Mouse (Mus musculus): ENCODE measurements at regions not wholly inside any gene's neighbourhood (a gene's known extent, or its start where the extent isn't known, plus 50 kb on each side); places are given as distances from the start of the nearest gene placed in this dataset.

DNA sequence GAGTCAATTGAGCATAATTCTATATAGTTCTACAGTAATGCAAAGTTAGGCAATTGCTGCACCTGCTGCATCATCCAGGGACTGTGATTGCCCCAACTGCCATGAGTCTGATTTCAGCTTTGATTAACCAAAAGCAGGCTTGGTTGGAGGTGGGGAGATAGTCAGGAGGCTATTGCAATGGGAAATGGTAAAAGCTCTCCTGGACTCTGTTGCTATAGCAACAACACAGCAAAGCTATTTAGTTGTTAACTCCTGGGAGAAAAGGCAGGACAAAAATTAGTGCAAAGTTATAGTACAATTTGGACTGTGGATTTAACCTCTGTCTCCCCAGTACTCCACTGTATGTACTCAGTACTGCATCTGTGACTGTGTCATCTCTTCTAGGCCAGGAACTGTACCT, 51.7 kb upstream of the Rasgrf1 start:
- DNase-seq: no peak

DNA sequence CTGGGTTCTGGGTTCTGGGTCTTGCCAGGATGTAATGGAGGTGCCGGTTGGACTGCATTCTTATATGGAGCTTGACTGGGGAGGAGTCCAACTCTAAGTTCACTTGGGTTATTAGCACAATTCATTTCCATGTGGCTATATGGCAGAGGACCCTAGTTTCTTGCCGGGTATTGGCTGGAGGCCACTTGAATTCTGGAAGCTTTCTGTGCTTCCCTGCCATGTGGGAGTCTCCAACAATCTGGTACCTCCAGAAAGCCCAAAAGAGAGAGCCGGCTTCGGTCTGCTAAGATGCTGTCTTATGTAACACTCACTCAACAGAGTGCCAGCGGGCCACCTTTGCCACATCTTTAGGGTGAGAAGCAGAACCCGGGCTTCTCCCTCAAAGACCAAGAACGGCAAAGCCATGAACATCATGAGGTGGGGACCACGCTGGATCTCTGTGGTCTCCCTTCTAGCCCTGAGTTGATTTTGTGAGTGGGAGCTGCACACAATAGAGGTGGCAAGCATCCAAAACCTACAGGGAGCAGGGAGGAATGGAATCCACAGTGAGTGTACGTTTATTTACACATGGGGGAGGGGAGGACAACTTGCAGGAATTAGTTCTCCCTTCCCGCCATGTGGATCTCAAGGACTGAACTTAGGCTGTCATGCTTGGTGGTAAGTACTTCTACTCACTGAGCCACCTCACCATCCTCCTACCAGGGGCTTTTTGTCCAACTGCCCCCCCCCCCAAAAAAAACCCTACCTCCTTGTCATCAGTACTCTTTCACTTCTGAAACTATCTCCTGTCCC, 59.0 kb upstream of the Rasgrf1 start:
- DNase-seq: peak; percentile 37

DNA sequence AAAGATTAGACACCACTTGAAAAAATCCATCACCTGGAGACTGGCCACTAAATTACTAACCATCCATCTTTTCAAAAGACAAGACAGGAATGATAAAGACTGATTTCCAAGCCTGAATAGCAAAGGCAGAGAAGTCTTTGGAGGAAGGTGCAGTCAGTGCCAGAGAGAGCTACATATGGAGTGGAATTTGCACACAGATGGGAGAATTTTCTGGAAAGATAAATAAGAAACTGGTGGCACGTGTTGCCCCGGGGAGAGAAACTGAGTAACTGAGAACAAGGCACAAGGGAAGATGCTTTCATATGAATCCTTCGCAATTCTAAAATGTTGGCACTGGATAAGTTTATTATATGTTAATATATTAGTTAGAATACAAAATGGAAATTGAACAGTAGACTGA, 59.8 kb upstream of the Rasgrf1 start:
- DNase-seq: no peak

DNA sequence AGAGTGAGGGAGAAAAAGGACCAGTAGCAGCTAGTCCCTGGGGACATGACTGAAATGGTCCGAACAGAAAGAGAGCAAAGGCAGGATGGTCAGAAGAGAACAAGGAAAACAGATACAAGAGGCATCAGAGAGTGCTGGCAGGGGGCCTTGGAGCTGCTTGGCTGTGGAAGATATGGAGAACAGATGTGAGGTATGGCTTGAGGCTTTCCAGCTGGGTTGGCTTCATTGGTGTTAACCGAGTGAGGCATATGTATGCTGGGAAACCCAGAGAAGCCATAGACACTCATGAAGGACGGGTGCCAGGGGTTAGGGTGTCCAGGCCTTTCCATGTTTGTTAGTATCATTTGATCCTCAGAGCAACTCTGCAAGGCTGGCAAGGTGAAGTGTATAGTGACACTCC, 61.1 kb upstream of the Rasgrf1 start:
- no peak for DNase-seq

DNA sequence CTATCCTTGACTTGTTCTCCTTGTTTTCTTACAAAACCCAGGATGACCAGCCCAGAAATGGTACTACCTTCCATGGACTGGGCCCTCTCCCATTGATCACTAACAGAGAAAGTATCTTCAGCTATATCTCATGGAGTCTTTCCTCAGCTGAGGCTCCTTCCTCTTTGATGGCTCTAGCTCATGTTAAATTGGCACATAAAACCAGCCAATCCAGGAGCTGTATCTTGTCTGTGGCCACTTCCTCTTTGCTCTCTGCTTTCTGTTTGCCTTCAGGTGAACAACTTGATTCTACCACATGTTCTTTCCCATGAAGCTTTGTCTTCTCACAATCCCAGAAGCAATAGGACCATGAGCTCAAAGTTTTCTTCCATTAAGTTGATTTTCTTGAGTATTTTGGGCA, 62.7 kb upstream of the Rasgrf1 start:
- DNase-seq: no peak

DNA sequence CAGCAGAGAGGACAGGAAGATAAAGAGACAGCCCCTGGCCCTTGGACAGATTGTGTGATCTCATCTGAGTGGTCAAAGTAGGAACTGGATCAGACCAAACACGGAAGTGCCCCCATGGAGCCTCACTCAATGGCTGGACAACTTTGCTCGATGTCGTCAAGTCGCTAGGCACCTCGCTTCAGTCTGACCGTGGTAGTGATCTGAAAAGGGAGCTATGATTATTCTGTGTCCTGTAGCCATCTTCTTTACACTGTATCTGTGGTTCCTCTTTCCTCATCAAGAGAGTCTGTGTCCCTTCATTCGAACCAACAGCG, 67.0 kb upstream of the Rasgrf1 start:
- no peak for DNase-seq

DNA sequence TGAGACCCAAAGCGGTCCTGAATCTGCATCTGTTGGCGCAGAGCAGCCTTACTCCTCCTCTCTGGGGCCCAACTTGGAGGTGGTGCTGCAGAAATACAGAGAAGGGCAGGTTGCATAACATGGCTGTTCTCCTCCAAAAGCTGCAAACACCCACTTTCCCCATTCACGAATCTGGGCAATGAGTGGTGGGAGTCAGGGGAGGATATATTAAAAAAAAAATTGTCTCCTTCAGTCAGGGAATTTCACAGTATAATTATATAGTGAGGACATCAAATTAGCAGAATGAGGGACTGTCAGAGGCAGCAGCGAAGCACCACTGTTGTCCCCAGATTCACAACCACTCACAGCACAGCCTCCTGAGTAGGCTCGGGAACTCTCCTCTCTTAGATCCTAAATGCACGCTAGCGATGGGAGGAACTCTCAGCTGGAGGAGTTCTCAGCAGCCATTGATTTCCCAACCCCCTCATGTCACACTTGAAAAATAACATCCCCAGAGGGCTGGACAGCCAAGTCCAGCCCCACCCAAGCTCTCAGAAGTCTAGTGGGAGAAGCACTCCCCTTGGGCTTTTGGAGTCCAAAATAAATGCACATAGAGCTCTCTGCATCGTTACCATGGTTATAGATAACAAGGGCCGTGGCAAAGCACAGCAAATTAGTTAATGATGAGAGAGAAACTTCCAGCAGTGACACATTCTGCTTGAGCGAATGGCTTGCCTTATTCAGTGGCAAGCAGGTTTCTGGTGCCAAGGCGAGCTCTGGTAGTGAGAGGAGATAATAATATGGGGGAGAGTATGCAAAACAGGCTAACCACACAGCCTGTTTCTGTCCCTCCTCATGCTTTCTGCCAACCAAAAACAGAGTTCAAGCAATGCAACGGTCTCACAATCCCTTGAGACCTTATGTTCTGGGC, 67.6 kb upstream of the Rasgrf1 start:
- no peak for DNase-seq

DNA sequence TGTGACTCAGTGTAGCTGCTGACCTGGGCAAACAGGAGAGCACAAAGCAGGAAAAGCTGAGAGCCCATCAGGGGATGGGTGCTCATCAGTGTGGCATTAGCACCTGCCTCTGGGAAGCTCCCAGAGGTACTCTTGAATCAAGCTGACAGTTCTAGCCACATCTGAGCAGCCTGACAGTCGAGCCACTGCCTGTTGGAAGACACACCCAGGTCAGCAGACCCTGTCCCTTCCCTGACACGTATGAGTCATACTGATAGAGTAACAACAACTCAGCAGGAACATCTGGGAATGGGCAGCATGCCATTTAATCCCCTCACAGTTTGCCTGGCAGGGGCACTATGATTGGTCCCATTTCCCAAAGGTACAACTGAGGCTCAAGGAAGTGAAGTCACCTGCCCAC, 68.3 kb upstream of the Rasgrf1 start:
- no peak for DNase-seq

DNA sequence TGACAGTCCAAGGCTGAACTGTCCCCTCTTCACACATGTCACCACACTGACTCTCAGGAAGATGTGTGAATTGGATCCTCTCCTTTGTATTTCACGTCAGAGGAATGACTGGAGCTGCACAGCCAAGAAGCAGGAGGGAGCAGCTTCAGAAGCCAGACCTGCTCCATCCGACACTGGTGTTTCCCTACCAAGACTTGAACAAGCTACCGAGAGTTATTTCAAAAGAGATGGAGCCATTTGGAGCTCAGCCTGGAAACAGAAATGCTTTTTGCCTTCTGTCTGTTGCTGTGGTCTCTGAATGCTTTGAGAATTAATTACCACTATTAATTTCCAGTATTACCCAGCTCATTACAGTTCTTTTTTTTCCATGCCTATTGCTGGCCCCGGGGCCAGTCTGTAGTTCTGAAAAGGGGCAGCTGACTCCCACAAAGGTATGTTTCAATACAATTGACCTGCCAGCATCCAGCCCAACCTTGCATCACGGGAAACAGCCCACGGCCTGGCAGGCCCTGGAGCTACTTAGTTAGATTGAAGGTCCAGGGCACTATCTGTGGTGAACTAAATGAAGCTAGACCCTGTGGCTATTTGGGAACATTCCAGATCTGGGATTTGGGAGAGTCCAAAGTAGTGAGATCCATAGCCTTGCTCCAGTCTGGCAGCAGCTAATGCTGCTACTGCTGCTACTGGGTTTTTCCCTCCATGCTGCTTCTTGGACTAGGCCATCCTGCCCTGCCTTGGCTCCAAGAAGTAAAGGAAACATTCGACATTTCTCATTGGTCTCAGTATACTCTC, 73.1 kb upstream of the Rasgrf1 start:
- DNase-seq: no peak

DNA sequence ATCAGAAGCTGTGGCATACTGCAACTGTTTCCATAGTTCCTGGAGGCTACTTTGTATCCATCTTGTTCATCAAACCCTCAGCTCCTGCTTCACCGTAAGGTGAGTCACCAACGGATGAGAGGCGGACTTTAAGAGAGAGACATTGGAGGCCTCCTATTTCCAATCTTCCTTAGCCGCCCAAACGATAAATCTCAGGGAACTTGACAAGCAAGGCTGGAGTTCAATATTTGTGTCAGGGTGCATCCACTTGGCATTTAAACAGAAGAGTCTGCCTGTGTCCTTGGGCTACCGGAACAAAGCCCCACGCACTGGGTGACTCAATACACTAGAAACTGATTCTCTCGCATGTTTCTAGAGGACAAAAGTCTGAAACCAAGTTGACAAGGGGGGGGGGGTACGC, 76.1 kb upstream of the Rasgrf1 start:
- no peak for DNase-seq

DNA sequence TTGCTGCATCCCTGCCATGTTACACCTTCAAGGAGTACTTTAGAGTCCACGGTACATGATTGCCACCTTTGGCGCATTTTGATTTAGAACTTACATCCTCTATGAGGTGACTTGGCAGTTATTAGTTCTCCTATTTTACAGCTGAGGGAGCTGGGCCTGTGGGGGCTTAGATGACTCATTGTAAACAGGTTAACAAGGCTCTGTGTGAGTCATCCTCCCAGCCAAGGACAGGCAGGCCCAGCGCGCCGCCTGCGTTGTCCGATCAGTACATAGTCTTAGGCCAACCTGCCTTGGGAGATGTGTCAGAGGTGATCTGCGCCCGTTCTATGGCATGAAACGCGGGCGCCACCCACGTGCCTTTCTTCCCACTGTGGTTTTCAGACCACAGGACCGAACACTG, 77.9 kb upstream of the Rasgrf1 start:
- DNase-seq: no peak

DNA sequence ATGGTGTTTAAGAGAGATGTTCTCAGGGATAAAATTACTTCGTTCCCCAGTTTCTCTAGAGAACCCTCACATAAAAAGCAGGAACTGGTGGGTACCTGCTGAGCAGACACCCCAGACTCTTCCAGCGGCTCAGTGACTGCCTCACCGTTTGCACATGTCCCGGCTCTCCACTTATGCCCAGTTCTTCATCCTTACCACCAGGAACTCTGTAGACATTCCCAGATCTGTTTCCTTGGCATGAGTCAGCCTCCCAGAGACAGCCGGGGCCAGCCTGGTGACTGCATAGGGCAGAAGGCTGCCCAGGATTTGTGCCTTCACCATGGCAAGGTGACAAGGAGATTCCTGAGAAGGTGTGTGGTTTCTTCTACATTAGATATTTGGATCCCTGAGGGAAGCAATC, 81.6 kb upstream of the Rasgrf1 start:
- DNase-seq: no peak

DNA sequence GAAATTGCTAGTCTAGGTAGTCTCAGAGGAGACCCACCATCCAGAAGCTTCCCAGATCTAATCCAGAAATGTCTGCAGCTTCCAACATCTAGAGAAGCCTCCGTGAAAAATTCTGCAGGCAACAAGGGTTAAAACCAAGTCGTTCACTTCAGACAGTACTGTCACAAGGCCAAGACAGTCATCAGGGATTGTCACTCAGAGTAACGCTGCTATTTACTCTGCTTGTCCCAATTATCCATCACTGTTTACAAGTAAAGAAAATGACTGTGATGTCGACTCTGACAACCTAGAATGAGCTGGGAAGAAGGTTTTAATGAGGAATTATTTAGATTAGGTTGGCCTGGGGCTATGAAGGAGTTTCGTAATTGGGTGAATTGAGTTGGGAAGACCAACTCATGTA, 82.1 kb upstream of the Rasgrf1 start:
- DNase-seq: no peak

DNA sequence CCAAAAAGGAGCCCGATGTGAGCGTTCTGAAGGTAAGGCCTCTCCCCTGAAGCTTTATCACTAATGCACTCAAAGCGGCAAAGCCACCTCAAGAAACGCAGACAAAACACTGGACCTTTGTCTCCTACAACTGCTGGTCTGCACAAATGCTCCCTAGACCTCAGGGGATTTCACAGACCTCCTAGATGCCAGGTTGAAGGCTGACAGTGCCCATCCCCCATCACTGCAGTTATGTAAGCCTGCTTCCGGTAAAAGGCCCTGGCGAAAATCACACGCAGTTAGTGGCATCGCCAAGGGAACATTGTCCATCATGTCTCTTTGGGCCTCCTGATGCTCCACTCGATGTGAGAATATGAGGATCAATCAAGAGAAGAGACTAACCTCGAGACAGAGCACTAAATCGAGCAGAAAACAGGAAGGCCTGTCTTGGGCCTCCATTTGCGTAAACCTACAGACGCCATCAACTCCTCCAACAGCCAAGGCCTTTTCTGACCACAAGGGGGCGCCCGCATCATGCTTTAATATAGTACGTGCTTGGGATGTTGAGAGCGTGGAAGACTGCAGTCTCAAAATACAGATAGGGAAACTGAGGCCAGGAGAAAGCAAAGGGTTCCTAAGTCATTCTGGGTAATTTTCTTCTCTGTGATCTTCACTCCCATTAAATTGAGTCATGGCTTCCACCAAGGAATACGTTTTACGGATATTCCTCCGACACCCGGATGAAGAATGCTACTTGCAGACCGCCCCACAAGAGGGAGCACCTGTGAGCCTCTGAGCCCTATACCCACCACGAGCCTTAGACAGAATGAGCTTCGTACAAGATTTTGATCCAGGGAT, 82.8 kb upstream of the Rasgrf1 start:
- peak; percentile 93 for DNase-seq

DNA sequence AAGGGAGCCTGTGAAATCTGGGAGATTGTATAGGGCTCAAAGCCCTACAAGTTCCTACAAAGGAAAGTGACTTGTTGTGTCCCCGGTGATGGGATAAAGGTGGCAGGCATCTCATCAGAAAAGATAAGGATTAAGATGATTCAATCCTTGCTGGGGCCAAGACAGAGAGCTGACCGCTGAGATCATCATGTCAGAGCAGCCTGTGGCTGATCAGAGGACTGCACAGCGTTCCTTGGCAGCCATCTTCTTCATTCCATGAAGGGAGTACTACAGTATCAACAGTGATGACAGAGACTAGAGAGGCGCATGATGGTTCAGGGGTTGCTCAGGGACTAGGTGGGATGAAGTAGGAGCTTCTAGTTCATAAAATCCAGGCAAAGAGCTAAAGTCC, 83.6 kb upstream of the Ankrd34c start:
- no peak for DNase-seq

DNA sequence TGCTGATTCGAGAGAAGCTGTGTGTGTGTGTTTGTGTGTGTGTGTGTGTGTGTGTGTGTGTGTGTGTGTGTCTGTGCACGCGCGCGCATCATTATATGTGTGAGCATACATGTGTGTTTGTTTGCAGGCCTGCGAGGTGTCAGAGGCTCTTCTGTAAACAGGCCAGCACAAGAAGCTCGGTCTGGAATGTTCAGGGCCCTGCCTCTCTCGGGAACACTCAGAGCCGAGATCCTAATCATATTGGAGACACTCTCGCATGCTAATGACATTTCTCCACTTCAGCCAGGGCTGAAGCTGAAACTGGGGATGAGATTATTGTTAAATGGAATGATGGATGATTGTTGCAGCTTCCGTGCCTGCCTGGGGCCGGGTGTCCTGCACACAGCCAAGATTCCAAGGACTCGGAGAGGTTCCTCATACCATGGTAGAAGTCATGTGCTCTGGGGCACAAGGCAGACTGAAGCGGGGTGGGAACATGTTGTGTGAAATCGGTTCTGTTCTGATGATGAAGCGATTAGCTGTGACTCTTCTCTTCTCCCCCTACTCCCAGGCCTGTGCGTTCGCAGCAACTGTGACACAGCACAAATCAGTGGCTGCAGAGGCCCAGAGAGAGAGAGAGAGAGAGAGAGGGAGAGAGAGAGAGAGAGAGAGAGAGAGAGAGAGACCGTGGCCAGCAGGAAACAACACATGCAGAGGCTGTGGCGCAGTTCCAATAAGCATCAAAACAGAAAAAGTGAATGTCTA, 83.0 kb upstream of the Ankrd34c start:
- DNase-seq: peak; percentile 13

DNA sequence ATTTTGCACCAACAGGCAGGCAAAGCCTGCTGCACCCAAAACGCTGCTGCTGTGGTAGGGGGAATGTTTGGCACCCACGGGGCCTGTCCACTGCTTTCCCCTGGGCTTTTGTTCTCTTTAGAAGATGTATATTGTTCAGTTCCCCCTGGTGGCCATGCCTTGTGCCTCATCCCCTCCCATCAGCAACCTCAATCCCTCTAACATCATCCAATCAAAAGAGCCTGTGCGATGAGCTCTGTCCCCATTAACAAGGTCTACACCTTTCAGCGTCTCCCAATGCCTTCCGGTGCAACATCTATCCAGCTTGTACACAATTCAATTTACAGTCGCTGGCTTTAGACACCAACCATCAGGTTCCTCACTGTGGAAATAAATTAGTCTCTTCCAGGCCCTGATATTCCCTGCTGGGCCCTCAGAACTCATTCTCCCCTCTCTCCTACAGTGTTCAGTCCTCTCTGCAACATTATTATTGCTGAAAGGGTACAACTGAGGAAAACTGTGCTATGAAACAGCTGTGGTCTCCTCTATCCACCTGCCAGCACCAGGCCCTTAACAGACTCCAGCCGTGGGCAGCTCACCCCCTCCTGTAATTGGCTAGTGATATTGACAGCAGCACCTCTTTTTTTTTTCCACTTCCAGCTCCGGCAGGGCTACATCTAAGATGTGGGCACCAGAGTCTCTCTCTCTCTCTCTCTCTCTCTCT, 75.5 kb upstream of the Ankrd34c start:
- no peak for DNase-seq

DNA sequence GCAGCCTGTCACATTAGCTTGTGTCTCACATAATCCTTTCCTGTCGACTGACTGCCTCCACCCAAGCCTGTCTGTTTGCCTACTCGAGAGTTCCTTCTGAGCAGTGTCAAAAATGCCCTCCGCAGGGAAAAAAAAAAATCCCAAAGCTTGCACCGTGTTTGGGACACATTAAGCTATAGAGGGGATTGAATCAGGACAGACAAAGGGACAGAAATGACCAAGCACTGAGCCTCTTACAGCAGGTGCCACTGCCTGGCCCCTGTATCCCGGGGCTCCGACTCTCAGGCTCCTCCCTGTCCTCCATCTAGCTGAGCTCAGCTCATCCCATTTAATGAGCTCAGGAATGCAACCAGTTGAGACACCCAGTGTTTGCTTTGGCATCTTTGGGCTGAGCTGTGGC, 69.1 kb upstream of the Ankrd34c start:
- no peak for DNase-seq

DNA sequence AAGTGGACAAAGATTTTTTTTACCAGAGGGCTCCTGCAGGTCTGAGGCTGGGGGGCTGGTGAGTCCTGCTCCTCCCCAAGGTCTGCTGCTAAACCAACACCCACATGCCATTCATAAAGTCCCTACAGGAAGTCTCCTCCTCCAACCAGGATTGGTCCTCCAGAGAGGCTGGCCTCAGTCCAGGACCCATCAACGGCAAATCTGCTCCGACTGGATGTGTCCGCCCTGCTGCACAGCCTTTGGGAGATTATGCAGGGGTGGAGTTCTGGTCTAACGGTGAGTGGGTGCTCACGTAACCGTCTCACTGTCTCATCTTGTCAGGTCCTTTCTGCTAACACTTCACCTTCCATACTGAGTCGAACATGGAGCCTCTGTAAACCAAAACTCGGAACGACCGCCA, 64.4 kb upstream of the Ankrd34c start:
- no peak for DNase-seq

DNA sequence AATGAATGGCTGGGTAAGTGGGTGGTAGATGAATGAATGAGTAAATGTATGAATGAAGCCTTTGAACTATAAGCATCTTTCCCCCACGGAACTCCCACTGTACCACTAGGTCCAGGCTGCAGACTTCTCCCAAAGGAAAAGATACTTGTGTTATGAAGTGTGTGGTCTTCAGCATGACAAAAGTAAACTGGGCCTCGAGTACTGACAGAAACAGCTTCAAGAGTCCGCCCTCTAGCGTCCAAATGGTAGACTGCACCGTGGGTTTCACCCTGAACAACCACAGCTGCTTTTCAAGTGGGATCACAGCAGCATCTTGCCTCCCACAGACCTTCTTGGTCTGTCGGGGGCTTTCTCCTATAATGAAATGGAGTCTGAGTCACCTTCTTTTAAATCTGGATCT, 54.7 kb upstream of the Ankrd34c start:
- peak; percentile 86 for DNase-seq

DNA sequence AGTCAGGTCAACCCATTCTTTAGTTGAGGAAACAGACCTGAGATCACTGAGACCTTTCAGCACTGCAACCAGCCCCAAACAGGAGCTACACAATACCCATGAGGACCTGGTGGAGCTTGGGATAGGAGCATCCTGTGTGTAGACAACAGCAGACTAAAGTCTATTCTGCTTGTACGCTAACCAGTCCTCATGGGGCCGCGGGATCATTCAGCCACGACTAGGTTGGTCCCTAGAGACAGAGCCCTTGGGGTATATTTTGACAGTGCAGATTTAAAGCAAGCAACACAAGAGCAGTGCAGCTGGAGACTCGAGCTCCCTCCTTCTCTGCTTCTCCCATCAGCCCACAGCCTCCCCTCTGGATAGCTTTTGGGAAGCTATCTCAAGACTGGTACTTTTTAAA, 51.7 kb upstream of the Ankrd34c start:
- no peak for DNase-seq

Data from right cerebral cortex, postnatal 4 days (tissue).